Mouse (Mus musculus): ENCODE measurements around the gene Upf1. TPM values are rescaled to one million over a fixed set of nuclear protein-coding genes. Genes with fewer than 3 reads are reported as not detected.
A peak's percentile ranks its signal among the peaks of the same experiment; 100 is the strongest.

Gene Upf1
- 10 to 100 TPM; 54.9 to 55.3 TPM for total RNA-seq (2021)

DNA sequence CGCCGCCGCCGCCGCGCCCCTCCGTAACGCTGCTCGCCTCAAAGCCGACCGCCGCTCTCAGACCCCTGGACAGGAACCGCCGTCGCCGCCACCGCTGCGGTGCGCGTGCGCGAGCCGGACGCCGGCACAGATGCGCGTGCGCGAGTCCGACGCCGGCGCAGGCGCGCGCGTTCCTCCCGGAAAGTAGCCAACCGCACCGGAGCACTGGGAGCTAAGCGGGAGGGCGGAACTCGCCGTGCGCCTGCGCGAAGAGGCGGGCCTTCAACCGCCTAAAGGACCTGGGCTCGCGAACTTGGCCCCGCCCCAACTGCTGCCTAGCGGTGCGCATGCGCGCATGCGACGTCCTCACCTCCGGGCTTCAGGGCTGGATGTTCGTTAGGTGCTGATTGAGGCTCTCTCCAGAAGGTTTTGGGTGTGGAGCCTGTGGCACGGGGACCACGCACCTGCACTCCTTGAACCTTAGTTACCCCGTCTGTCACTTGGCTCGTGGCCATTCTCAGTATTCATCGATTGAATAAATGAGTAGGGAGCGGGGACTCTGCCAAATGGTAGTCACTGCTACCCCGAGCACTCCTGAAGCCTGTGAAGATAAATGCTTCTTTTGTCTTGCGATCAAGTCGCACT lies at the start of gene Upf1:
TSS of gene Upf1 (minus strand) at position 85 of the 624 bp plus-strand sequence.
- intact Hi-C loops (cut with DNase I) = no loop called here
- peak; percentile 100 for DNase-seq

DNA sequence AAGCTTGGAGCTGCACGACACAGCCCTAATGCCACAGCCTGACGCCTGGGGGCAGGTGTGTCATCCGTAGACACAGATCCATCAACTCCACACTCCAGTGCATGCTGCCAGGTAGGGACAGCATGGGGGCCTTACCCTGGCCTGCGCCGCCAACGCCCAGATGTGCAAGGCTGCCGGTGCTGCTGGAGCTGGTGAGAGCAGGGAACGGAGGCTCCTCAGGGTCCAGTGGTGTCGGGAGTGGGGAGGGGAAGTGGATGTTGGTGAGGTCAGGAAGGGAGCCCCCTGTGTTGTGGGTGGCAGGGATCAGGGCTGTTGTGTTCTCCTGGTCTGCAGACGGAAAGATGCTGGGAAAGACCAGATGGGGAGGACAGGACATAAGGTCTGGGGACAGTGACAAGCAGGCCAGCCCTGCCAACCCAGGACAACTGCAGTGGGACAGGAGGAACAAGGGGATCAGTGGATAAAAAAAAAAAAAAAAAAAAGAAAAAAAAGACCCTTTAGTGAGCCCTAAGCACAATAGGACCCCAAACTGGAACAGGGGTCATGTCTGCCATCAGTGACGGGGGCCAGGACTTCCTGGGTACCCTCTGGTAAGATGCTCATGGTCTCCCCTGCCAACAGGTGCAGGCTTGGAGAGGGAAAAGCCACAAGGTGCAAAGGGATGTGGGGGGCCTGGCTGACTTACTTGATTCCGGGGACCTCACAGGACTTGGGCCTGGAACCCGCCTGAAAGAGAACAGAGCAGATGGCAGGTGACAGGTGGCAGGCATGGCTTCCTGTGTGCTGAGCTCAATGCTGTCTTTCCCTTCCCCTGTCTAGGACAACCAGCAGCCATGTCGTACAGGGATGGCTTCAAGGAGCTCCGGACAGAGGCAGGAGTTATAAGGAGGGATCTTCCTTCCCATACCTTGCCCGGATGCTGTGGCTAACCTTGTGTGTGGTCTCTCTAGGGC lies 44.8 kb upstream of the Upf1 start:
- intact Hi-C loops (cut with DNase I) = no loop called here
- peak; percentile 42 for DNase-seq

DNA sequence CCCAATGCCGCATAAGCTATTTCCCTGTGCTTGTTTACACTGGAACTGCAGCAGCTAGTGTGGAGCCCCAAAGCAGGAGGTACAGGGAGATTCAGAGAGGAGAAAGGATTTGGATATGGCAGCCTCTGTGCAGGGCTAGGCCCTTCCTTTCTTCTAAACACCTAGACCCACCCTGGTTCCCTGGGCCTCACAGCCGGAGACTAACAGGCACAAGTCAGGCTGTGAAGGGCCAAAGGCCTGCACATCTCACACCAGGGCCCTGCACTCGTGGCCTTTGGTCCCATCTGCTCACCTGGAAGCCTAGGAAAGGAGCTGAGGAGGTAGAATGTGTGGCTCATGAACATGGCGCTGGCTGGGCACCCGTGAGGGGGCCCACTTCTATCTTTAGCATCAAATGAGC lies 43.1 kb upstream of the Upf1 start:
- no peak for DNase-seq
- intact Hi-C loops (cut with DNase I) = no loop called here

DNA sequence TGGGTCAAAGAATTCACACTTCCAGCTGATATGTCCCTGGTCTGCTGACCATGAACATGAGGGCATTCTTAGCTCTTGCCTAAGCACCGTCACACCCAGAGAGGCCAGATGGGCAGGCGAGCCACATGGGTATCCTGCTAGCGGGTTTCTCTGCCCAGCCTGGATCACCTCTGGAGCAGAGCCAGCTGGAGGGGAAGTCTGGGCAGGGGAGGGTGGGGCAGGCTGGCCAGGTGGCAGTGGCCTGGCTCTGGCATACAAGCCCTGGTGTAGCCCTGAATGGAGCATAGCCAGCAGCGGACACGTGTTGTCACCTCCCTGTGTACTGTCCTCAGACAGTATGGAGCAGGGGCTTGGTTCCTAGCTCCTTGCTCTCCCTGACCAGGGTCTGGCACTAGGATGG lies 42.6 kb upstream of the Upf1 start:
- peak; percentile 93 for DNase-seq
- intact Hi-C loops (cut with DNase I) = no loop called here

GRCm38 (mm10) chr8:70394269-70394998 lies 41.4 kb upstream of the Upf1 start:
- intact Hi-C loops (cut with DNase I) = no loop called here
- no peak for DNase-seq

DNA sequence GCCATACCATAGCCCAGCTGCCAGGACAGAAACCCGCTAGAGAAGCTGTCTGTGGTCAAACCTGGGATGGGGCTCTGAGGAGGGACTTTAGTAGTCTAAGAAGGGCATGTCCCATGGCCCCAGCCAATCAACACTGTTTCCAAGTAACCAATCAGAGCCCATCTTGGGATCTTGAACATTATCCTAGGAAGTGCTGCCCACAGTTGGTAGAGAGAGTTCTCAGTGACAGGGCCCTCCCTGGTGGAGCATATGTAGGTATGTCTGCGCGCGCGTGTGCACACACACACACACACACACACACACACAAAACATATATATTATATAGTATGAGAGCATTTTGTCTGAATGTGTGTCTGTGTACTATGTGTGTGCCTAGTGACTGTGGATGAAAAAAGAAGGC lies 40.0 kb upstream of the Upf1 start:
- intact Hi-C loops (cut with DNase I) = no loop called here
- no peak for DNase-seq

DNA sequence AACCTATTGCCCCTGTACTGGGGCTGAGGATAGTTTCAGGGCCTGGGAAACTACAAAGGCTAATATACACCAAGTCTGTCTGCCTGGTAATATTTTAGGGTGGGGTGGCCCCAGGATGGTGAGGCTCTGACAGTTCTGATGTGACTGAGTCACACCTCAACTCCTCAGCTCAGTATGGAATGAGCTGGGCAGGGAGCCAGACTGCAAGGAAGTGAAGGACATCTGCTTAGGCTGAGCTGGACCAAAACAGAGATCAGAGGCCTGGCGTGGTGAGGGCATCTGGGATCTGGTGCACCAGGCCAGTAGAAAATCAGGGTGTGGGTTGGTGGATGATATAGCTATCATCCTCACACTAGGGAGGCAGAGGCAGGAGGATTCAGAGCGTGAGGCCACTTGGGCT lies 36.6 kb upstream of the Upf1 start:
- intact Hi-C loops (cut with DNase I) = no loop called here
- DNase-seq = no peak

DNA sequence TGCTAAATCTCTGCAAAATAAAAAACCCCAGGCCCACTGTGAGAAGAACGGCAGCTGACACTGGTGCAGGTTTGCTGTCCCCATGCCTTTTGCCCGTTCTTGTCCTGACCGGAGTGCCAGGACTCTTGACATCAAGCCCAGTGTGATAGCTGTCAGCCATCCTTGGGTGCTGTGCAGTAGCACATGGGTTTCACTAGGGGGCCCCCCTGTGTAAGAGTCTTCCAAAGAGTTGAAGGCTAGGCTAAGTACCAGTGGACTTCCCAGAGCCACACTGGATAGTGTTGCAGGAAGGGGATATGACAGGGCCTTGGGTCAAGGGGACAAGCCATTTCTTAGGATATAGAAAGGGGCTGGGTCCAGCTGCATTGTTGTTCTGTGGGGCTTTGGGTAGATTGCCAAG lies 30.2 kb upstream of the Upf1 start:
- peak; percentile 73 for DNase-seq
- intact Hi-C loops (cut with DNase I) = loop anchor here (5.0 kb wide), 1 partner anchor 119 kb away; no protein-coding TSS in a partner anchor

- intact Hi-C loops (cut with DNase I) = loop anchor here (5.0 kb wide), 1 partner anchor 122 kb away; no protein-coding TSS in a partner anchor
- no peak for DNase-seq
Measured at GRCm38 (mm10) chr8:70380069-70380468, 27.0 kb upstream of the Upf1 start.

DNA sequence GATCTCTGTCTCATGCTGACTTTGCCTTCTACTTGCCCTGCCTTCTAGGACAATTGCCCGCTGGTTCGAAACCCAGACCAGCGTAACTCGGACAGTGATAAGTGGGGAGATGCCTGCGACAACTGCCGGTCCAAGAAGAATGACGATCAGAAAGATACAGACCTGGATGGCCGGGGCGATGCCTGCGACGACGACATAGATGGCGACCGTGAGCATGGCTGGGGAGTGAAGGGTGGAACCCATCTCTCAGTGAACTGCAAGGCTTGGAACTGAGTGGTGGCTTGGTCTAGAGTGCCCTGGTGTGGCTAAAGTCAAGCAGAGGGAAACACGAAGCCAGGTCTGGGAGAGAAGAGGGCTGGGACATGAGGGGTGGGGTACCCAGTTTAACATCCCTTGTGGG lies 24.0 kb upstream of the Upf1 start:
- intact Hi-C loops (cut with DNase I) = no loop called here
- no peak for DNase-seq

GRCm38 (mm10) chr8:70376275-70376741 lies 23.2 kb upstream of the Upf1 start:
- intact Hi-C loops (cut with DNase I) = no loop called here

DNA sequence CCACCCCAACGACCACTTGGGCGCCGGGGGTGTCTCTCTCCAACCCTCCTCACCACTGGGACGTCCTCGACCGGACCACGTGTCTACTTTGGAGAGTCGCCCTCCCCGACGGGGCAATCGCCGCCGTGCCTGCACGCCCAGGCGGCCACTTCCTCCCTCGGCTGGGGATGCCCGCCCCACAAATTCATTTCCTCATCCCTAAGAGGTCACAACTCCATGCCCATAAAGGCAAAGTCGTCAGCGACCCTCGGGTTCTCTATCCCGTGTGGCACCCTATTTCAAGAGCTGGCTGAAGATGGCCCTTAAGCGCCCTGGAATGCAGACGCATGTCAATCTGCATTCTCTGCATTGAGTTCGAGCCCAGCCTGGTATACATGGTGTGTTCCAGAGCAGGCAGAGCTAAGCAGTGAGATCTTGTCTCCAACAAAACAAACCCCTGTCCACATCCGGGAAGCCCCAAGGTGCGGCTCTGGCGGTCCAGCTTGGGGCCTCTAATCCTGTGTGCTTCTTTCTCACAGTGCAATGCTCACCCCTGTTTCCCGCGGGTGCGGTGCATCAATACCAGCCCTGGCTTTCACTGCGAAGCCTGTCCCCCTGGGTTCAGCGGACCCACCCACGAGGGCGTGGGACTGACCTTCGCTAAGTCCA lies 22.3 kb upstream of the Upf1 start:
- intact Hi-C loops (cut with DNase I) = no loop called here
- DNase-seq = no peak

More at GRCm38 (mm10) chr8:70376275-70376741, 23.2 kb upstream of the Upf1 start:
- DNase-seq = no peak

- intact Hi-C loops (cut with DNase I) = no loop called here
- DNase-seq = peak; percentile 58
Measured at GRCm38 (mm10) chr8:70374318-70374927, 21.3 kb upstream of the Upf1 start.

GRCm38 (mm10) chr8:70373397-70374317 lies 20.6 kb upstream of the Upf1 start, which contains the start of gene Comp:
Gene Comp (plus strand): TSS chr8:70373558.
- no peak for DNase-seq
- intact Hi-C loops (cut with DNase I) = no loop called here

- intact Hi-C loops (cut with DNase I) = no loop called here
Measured at GRCm38 (mm10) chr8:70371951-70372350, 18.9 kb upstream of the Upf1 start.

GRCm38 (mm10) chr8:70370476-70370875 lies 17.4 kb upstream of the Upf1 start:
- DNase-seq = no peak

More at GRCm38 (mm10) chr8:70371951-70372350, 18.9 kb upstream of the Upf1 start:
- no peak for DNase-seq

GRCm38 (mm10) chr8:70366588-70366987 lies 13.5 kb upstream of the Upf1 start:
- no peak for DNase-seq
- intact Hi-C loops (cut with DNase I) = no loop called here

More at GRCm38 (mm10) chr8:70370476-70370875, 17.4 kb upstream of the Upf1 start:
- intact Hi-C loops (cut with DNase I) = no loop called here

DNA sequence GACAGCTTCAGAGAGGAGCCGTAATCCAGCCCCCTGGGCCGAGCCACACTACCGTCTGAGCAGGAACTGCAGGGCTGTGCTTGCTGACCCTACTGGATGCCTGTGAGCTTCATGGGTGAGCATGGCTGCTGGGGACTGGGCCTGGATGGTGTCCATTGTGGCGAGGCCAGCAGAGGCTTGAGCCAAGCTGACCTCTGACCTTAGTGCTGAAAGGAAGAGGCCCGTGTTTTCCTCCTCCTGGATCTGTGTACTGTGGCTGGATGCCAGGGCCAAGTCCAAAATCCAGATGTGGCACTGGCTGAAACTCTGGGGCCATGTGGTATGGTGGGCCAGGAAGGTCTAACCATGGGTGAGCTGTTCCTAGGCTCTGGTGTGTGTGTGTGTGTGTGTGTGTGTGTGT lies 11.0 kb upstream of the Upf1 start:
- intact Hi-C loops (cut with DNase I) = no loop called here

DNA sequence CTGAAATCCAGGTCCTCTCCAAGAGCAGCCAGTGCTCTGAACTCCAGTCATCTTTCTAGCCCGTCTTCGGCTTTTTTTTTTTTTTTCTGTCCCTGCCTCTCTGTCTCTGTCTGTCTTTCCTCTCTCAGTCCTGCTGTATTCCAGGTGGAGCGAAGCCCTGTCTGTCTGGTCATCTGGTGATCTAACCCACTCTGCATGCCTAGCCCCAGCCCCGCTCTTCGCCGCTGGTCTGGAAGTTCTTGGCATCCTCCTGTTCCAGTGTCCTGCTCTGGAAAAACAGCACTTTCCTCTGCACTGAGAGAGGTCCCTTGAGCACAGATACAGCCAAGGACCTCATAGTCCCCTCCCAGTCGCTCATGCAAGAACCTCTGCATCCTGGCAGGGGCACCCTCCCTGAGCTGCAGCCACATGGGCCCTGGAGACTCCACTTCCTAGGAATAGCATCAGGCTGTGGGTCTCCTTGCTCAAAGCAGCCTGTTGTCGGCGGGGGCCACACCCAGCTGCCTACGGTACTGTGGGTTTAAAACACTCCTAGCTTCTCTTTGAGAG lies 8.5 kb upstream of the Upf1 start:
- intact Hi-C loops (cut with DNase I) = no loop called here
- no peak for DNase-seq

More for the DNA sequence above, 11.0 kb upstream of the Upf1 start:
- no peak for DNase-seq
